Mouse (Mus musculus): ENCODE measurements around the gene Ess2. TPM values are rescaled to one million over a fixed set of nuclear protein-coding genes. Genes with fewer than 3 reads are reported as not detected.

Ess2 gene
- total RNA-seq (2023; ENCODE audit: inconsistent age): 56.0 to 63.9 TPM (median 58.8 TPM) in 4 replicates

GRCm38 (mm10) chr16:17911052-17911595, at the start of gene Ess2:
Gene Ess2 (minus strand): TSS chr16:17911348.

GRCm38 (mm10) chr16:17928087-17928580, 17.0 kb upstream of the Ess2 start, which contains the start of gene Slc25a1:
Gene Slc25a1 (minus strand): TSS chr16:17928219.

GRCm38 (mm10) chr16:17914307-17915249, 3.4 kb upstream of the Ess2 start, which contains the start of gene Gsc2:
Gene Gsc2 (minus strand): TSS chr16:17915059.

GRCm38 (mm10) chr16:17898462-17898861, 12.7 kb downstream of the Ess2 start, which contains the start of the genes Dgcr2 and Tssk2:
Gene Dgcr2 (minus strand): TSS chr16:17898562.
Gene Tssk2 (plus strand): TSS chr16:17898637.

GRCm38 (mm10) chr16:17893923-17894322, 17.2 kb downstream of the Ess2 start, which contains the start of gene Tssk1:
Gene Tssk1 (plus strand): TSS chr16:17894223.

GRCm38 (mm10) chr16:17891567-17891959, 19.6 kb downstream of the Ess2 start, which contains the start of gene Gm20518:
Gene Gm20518 (minus strand): TSS chr16:17891671.

Other genes with a start within 250 kb of the Ess2 start
- gene Med15, start 178.5 kb downstream of the Ess2 start, total RNA-seq (2023; ENCODE audit: inconsistent age): 126 to 138 TPM (median 127 TPM) in 4 replicates
- gene Klhl22, start 151.7 kb downstream of the Ess2 start, total RNA-seq (2023; ENCODE audit: inconsistent age): 10.9 to 21.7 TPM (median 12.8 TPM) in 4 replicates
- gene Scarf2, start 114.1 kb downstream of the Ess2 start, total RNA-seq (2023; ENCODE audit: inconsistent age): 0.24 to 0.26 TPM (median 0.24 TPM) in 3 of 4 replicates, not detected in the other
- not detected in 4 replicates for gene B830017H08Rik, start 78.2 kb downstream of the Ess2 start, total RNA-seq (2023; ENCODE audit: inconsistent age)
- gene Car15, start 73.0 kb downstream of the Ess2 start, total RNA-seq (2023; ENCODE audit: inconsistent age): 13.5 to 20.7 TPM (median 15.1 TPM) in 4 replicates
- gene Gm20518, start 19.7 kb downstream of the Ess2 start, total RNA-seq (2023; ENCODE audit: inconsistent age): 2.6 to 3.5 TPM (median 2.9 TPM) in 4 replicates
- gene Tssk1, start 17.1 kb downstream of the Ess2 start, total RNA-seq (2023; ENCODE audit: inconsistent age): not detected in 4 replicates
- 64.1 to 71.8 TPM (median 67.0 TPM) in 4 replicates for gene Dgcr2, start 12.8 kb downstream of the Ess2 start, total RNA-seq (2023; ENCODE audit: inconsistent age)
- not detected in 4 replicates for gene Tssk2, start 12.7 kb downstream of the Ess2 start, total RNA-seq (2023; ENCODE audit: inconsistent age)
- not detected in 4 replicates for gene Gsc2, start 3.7 kb upstream of the Ess2 start, total RNA-seq (2023; ENCODE audit: inconsistent age)
- 24.4 to 32.4 TPM (median 27.8 TPM) in 4 replicates for gene Slc25a1, start 16.9 kb upstream of the Ess2 start, total RNA-seq (2023; ENCODE audit: inconsistent age)
- gene Vpreb2, start 69.1 kb upstream of the Ess2 start, total RNA-seq (2023; ENCODE audit: inconsistent age): not detected in 4 replicates
- gene Dgcr6, start 141.5 kb upstream of the Ess2 start, total RNA-seq (2023; ENCODE audit: inconsistent age): 19.0 to 24.7 TPM (median 23.8 TPM) in 4 replicates
- 8.5 to 13.7 TPM (median 10.6 TPM) in 4 replicates for gene Prodh, start 178.9 kb upstream of the Ess2 start, total RNA-seq (2023; ENCODE audit: inconsistent age)
- 0.29 TPM in 1 of 4 replicates, not detected in the others for gene Rtn4r, start 216.3 kb upstream of the Ess2 start, total RNA-seq (2023; ENCODE audit: inconsistent age)